Mouse (Mus musculus): Measurements from ENCODE around the gene Gm14226. TPM values are rescaled to one million over a fixed set of nuclear protein-coding genes. Genes with fewer than 3 reads are reported as not detected.

Gene Gm14226
- not detected for polyA plus RNA-seq (2017; shearing (Covaris generic))

DNA sequence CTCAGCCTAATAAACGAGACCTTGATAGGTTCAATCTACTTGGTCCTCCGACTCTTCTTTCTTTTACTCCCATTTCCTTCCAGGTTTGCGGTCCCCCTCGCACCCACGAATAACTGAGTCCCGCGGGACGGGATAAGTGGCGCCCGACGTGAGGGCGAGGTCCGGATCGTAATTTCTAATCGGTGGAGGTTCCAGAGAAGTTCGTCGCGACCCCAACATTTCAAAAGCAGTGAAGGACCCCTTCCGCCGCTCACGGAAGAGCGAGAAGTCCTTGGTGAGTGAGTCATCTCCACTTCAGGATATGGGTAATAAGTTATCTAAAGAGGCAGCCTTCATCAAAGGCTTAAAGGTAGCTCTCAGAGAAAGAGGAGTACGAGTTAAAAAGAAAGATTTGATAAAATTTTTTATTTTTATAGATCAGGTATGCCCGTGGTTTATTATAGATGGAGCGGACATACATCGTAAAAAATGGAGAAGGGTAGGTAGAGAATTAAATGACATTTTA is at the start of gene Gm14226:
Gm14226 (plus strand) TSS at position 16 of the 505 bp plus-strand sequence.

DNA sequence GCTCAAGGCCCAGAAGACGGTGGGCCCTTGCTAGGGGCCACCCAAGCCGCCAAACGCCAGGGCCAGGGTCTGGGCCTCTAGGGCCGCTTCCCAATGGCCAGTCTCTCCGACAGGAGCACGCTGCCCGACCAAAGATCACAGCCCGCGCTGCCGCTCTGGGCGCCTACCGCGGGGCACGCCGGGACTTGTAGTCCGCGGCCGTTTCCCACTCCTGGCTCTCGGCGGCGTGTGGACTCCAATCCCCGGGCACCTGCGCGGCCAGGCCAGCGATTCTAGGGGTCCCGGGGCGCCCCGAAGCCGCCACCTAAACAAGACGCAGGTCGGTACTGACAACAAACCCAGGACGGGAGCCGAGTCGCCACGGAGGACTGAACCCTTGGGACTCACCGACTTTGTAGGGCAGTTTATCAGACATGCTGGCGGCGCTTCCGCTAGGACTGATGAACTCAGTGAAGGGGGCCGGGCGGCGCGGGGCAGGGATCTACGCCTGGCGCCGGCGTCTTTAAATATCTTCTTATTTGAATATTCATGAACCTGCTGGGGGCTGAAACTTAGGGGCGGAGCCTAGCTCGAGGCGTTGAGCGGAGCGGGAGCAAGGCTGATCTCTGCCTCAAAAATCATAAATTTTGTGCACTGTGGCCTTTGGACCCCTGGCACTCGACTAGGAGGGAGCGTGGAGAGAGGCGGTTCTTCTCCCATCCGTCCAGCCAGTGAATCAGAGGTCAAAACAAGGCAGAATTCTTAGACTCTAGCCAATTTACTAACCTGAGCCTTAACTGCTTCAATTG is 56.1 kb downstream of the Gm14226 start, which contains the start of gene Ahcy:
Ahcy (minus strand) TSS at position 520 of the 788 bp plus-strand sequence.

Other genes starting within 250 kb of the Gm14226 start
- gene Gm14214, start 248.2 kb upstream of the Gm14226 start, polyA plus RNA-seq (2017; shearing (Covaris generic)), result not detected
- 170 TPM for gene Raly, start 227.2 kb upstream of the Gm14226 start, polyA plus RNA-seq (2017; shearing (Covaris generic))
- gene a, start 226.9 kb upstream of the Gm14226 start, polyA plus RNA-seq (2017; shearing (Covaris generic)), result not detected
- gene Eif2s2, start 125.3 kb upstream of the Gm14226 start, polyA plus RNA-seq (2017; shearing (Covaris generic)), result 62.3 TPM
- gene Ahcy, start 56.2 kb downstream of the Gm14226 start, polyA plus RNA-seq (2017; shearing (Covaris generic)), result 36.2 TPM
- 122 TPM for gene Itch, start 115.2 kb downstream of the Gm14226 start, polyA plus RNA-seq (2017; shearing (Covaris generic))
- 166 TPM for gene Dynlrb1, start 218.3 kb downstream of the Gm14226 start, polyA plus RNA-seq (2017; shearing (Covaris generic))